Mouse (Mus musculus) midbrain, embryonic 14.5 days (tissue): ENCODE data around the gene Hif3a. TPM values are rescaled to one million over a fixed set of nuclear protein-coding genes. Genes with fewer than 3 reads are reported as not detected.

Experiments used
- polyA plus RNA-seq: library from polyadenylated mRNA; unstranded; fragments of >200 nt; fragmentation: Nextera tagmentation; extraction: Ambion mirVana; gene quantifications from 2 replicates; pipeline ENCODE4 v1.2.1, GENCODE M21; 2014

Hif3a gene
- polyA plus RNA-seq, 1 experiment from 2014 or later: 4.6 TPM

Other genes with a start within 250 kb of the Hif3a start
- 213 and 219 TPM in 2 replicates for gene Strn4, start 246.5 kb downstream of the Hif3a start, polyA plus RNA-seq
- gene Fkrp, start 245.7 kb downstream of the Hif3a start, polyA plus RNA-seq: 38.5 and 48.7 TPM in 2 replicates
- gene Prkd2, start 219.5 kb downstream of the Hif3a start, polyA plus RNA-seq: 4.4 and 5.7 TPM in 2 replicates
- 4.9 and 6.2 TPM in 2 replicates for gene Dact3, start 187.1 kb downstream of the Hif3a start, polyA plus RNA-seq
- 11.7 and 17.2 TPM in 2 replicates for gene Gng8, start 170.6 kb downstream of the Hif3a start, polyA plus RNA-seq
- gene Ptgir, start 155.9 kb downstream of the Hif3a start, polyA plus RNA-seq: 0.16 and 0.30 TPM in 2 replicates
- gene Calm3, start 138.3 kb downstream of the Hif3a start, polyA plus RNA-seq: 494 and 652 TPM in 2 replicates
- 115 and 116 TPM in 2 replicates for gene Pnmal2, start 117.7 kb downstream of the Hif3a start, polyA plus RNA-seq
- 60.8 and 69.8 TPM in 2 replicates for gene Pnmal1, start 102.7 kb downstream of the Hif3a start, polyA plus RNA-seq
- gene Gm42372, start 79.3 kb downstream of the Hif3a start, polyA plus RNA-seq: 6.4 and 8.7 TPM in 2 replicates
- 3.1 and 4.5 TPM in 2 replicates for gene Ccdc8, start 69.7 kb downstream of the Hif3a start, polyA plus RNA-seq
- gene Ppp5c, start 34.5 kb downstream of the Hif3a start, polyA plus RNA-seq: 112 and 118 TPM in 2 replicates
- gene Psg16, start 11.6 kb upstream of the Hif3a start, polyA plus RNA-seq: 4.3 and 4.9 TPM in 2 replicates
- gene Ceacam3, start 87.9 kb upstream of the Hif3a start, polyA plus RNA-seq: not detected in 2 replicates
- 0.04 TPM in 1 of 2 replicates, not detected in the other for gene Psg29, start 141.1 kb upstream of the Hif3a start, polyA plus RNA-seq